Mouse (Mus musculus) embryonic fibroblast, embryonic 13.5 days (primary cell): ENCODE measurements around the gene Strip2.

ENCODE experiments used
- CTCF ChIP-seq: IDR thresholded peaks from 2 replicates; pipeline ENCODE4 v1.5.1; 2011; ENCODE audit warnings: mild to moderate bottlenecking, control low read depth, low read length, moderate library complexity, borderline replicate concordance; ENCODE audit not compliant: insufficient read depth
- POLR2A ChIP-seq: IDR thresholded peaks from 2 replicates; pipeline ENCODE4 v1.6.1; 2011; ENCODE audit warnings: low read depth, mild to moderate bottlenecking, control low read depth, low read length, moderate library complexity

- TF ChIP-seq POLR2A (no peak), CTCF (no peak)
Measured at GRCm38 (mm10) chr6:29931181-29931580, 14.4 kb downstream of the Strip2 start.
